Mouse (Mus musculus): ENCODE data around the gene Kcns1.

DNA sequence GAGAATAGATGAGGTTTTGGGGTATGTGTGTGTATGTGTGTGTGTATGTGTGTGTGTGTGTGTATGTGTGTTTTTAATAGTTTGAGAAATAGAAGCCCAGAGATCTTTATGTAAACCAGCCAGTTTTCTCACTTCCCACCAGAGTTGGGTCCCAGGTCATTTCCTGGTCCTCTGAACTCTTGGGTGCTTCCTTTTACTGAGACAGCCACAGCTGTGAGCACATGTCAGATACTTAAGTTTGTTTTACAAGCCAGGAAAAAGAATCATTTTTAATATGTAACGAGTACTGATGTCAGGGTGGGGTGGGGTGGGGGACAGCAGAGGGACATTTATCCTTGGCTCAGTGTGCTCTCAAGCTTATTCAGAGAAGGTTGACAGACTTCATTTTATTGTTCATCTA lies 35.5 kb downstream of the Kcns1 start:
- no peak for TF ChIP-seq E2F4 (IDR thresholded peaks at IDR 0.05; ENCODE audit: insufficient replicate concordance, low read depth, low read length)
- TF ChIP-seq CTCF (conservative IDR thresholded peaks at IDR 0.05 in 1 of 2, IDR thresholded peaks at IDR 0.05 in 1 of 2; ENCODE audit: low read depth in 2 of 2, low read length in 2 of 2) = no peak
- no peak for TF ChIP-seq MAFK (IDR thresholded peaks at IDR 0.05; ENCODE audit: insufficient replicate concordance, low read length)
